Mouse (Mus musculus): ENCODE results near the gene Wdr27. TPM values are rescaled to one million over a fixed set of nuclear protein-coding genes. Genes with fewer than 3 reads are reported as not detected.

Wdr27 gene
- polyA plus RNA-seq, 1 experiment: 1.8 TPM

- TF ChIP-seq POLR2A (IDR thresholded peaks at IDR 0.05; ENCODE audit: low read depth, low read length) (no peak), CTCF (IDR thresholded peaks at IDR 0.05; ENCODE audit: extremely low read depth, insufficient read length, insufficient replicate concordance, low read depth, low read length) (no peak)
- no peak overlapping the region for H3K4me3 ChIP-seq (ENCODE audit: low read depth, low read length)
- WGBS: 76% methylated on average over 8 of the region's 8 CpGs
Observed at GRCm38 (mm10) chr17:14917866-14918265, 25.1 kb downstream of the Wdr27 start.

GRCm38 (mm10) chr17:14914401-14914800 lies 28.6 kb downstream of the Wdr27 start:
- no peak overlapping the region for H3K27ac ChIP-seq (ENCODE audit: insufficient read depth, low read depth, low read length)
- TF ChIP-seq CTCF (IDR thresholded peaks at IDR 0.05; ENCODE audit: extremely low read depth, insufficient read length, insufficient replicate concordance, low read depth, low read length): no peak
- no peak for TF ChIP-seq POLR2A (IDR thresholded peaks at IDR 0.05; ENCODE audit: low read depth, low read length)
- no peak overlapping the region for H3K4me3 ChIP-seq (ENCODE audit: low read depth, low read length)
- 80% methylated on average over 4 of the region's 4 CpGs for WGBS
- no peaks in the 10 kb centered on the region for H3K4me1 ChIP-seq (ENCODE audit: control insufficient read depth, insufficient read depth, insufficient read length, low read length)
- no peaks in the 10 kb centered on the region for H3K36me3 ChIP-seq (ENCODE audit: control insufficient read depth, insufficient read depth, low read length)
- no peaks in the 10 kb centered on the region for H3K27me3 ChIP-seq (ENCODE audit: control insufficient read depth, insufficient read depth, low read length)

More at GRCm38 (mm10) chr17:14917866-14918265, 25.1 kb downstream of the Wdr27 start:
- Histone ChIP-seq H3K27me3 (ENCODE audit: control insufficient read depth, insufficient read depth, low read length) (no peaks in the 10 kb centered on the region), H3K27ac (ENCODE audit: insufficient read depth, low read depth, low read length) (no peak overlapping the region), H3K4me1 (ENCODE audit: control insufficient read depth, insufficient read depth, insufficient read length, low read length) (no peaks in the 10 kb centered on the region), H3K36me3 (ENCODE audit: control insufficient read depth, insufficient read depth, low read length) (no peaks in the 10 kb centered on the region)

- no peaks in the 10 kb centered on the region for H3K4me1 ChIP-seq (ENCODE audit: control insufficient read depth, insufficient read depth, insufficient read length, low read length)
- H3K36me3 ChIP-seq (ENCODE audit: control insufficient read depth, insufficient read depth, low read length): no peaks in the 10 kb centered on the region
- H3K27me3 ChIP-seq (ENCODE audit: control insufficient read depth, insufficient read depth, low read length): peaks cover 2% of the 10 kb centered on the region; the same call in 1 of the 2 replicates
- H3K4me3 ChIP-seq (ENCODE audit: low read depth, low read length): no peak overlapping the region
- H3K27ac ChIP-seq (ENCODE audit: insufficient read depth, low read depth, low read length): no peak overlapping the region
- no peak for TF ChIP-seq CTCF (IDR thresholded peaks at IDR 0.05; ENCODE audit: extremely low read depth, insufficient read length, insufficient replicate concordance, low read depth, low read length)
- no peak for TF ChIP-seq POLR2A (IDR thresholded peaks at IDR 0.05; ENCODE audit: low read depth, low read length)
- WGBS: 88% methylated on average over 8 of the region's 8 CpGs
Observed at GRCm38 (mm10) chr17:14912981-14913380, 30.0 kb downstream of the Wdr27 start.

GRCm38 (mm10) chr17:14912420-14912819 lies 30.5 kb downstream of the Wdr27 start:
- no peak overlapping the region for H3K4me3 ChIP-seq (ENCODE audit: low read depth, low read length)
- H3K4me1 ChIP-seq (ENCODE audit: control insufficient read depth, insufficient read depth, insufficient read length, low read length): no peaks in the 10 kb centered on the region
- WGBS: 49% methylated on average over 6 of the region's 6 CpGs
- H3K27ac ChIP-seq (ENCODE audit: insufficient read depth, low read depth, low read length): no peak overlapping the region
- no peaks in the 10 kb centered on the region for H3K36me3 ChIP-seq (ENCODE audit: control insufficient read depth, insufficient read depth, low read length)
- H3K27me3 ChIP-seq (ENCODE audit: control insufficient read depth, insufficient read depth, low read length): peaks cover 2% of the 10 kb centered on the region; the same call in 1 of the 2 replicates
- TF ChIP-seq POLR2A (IDR thresholded peaks at IDR 0.05; ENCODE audit: low read depth, low read length) (no peak), CTCF (IDR thresholded peaks at IDR 0.05; ENCODE audit: extremely low read depth, insufficient read length, insufficient replicate concordance, low read depth, low read length) (peak; percentile 42; the same call in 1 of the 2 replicates)

GRCm38 (mm10) chr17:14910771-14911170 lies 32.2 kb downstream of the Wdr27 start:
- TF ChIP-seq POLR2A (IDR thresholded peaks at IDR 0.05; ENCODE audit: low read depth, low read length): no peak
- TF ChIP-seq CTCF (IDR thresholded peaks at IDR 0.05; ENCODE audit: extremely low read depth, insufficient read length, insufficient replicate concordance, low read depth, low read length): no peak
- Histone ChIP-seq H3K4me1 (ENCODE audit: control insufficient read depth, insufficient read depth, insufficient read length, low read length) (no peaks in the 10 kb centered on the region), H3K27me3 (ENCODE audit: control insufficient read depth, insufficient read depth, low read length) (peaks cover 2% of the 10 kb centered on the region; the same call in 1 of the 2 replicates), H3K4me3 (ENCODE audit: low read depth, low read length) (no peak overlapping the region), H3K36me3 (ENCODE audit: control insufficient read depth, insufficient read depth, low read length) (no peaks in the 10 kb centered on the region), H3K27ac (ENCODE audit: insufficient read depth, low read depth, low read length) (no peak overlapping the region)
- 94% methylated on average over 5 of the region's 5 CpGs for WGBS

- H3K4me1 ChIP-seq (ENCODE audit: control insufficient read depth, insufficient read depth, insufficient read length, low read length): no peaks in the 10 kb centered on the region
- WGBS: 72% methylated on average over 5 of the region's 5 CpGs
Observed at GRCm38 (mm10) chr17:14909331-14909730, 33.6 kb downstream of the Wdr27 start.

GRCm38 (mm10) chr17:14907136-14907535 lies 35.8 kb downstream of the Wdr27 start:
- no peak for TF ChIP-seq POLR2A (IDR thresholded peaks at IDR 0.05; ENCODE audit: low read depth, low read length)
- TF ChIP-seq CTCF (IDR thresholded peaks at IDR 0.05; ENCODE audit: extremely low read depth, insufficient read length, insufficient replicate concordance, low read depth, low read length): no peak
- H3K4me1 ChIP-seq (ENCODE audit: control insufficient read depth, insufficient read depth, insufficient read length, low read length): no peaks in the 10 kb centered on the region
- no peak overlapping the region for H3K27ac ChIP-seq (ENCODE audit: insufficient read depth, low read depth, low read length)
- H3K27me3 ChIP-seq (ENCODE audit: control insufficient read depth, insufficient read depth, low read length): peaks cover 2% of the 10 kb centered on the region; the same call in 1 of the 2 replicates
- H3K4me3 ChIP-seq (ENCODE audit: low read depth, low read length): no peak overlapping the region
- no peaks in the 10 kb centered on the region for H3K36me3 ChIP-seq (ENCODE audit: control insufficient read depth, insufficient read depth, low read length)
- 57% methylated on average over 12 of the region's 12 CpGs for WGBS

More at GRCm38 (mm10) chr17:14909331-14909730, 33.6 kb downstream of the Wdr27 start:
- TF ChIP-seq POLR2A (IDR thresholded peaks at IDR 0.05; ENCODE audit: low read depth, low read length): no peak
- no peak for TF ChIP-seq CTCF (IDR thresholded peaks at IDR 0.05; ENCODE audit: extremely low read depth, insufficient read length, insufficient replicate concordance, low read depth, low read length)
- Histone ChIP-seq H3K27me3 (ENCODE audit: control insufficient read depth, insufficient read depth, low read length) (peaks cover 2% of the 10 kb centered on the region; the same call in 1 of the 2 replicates), H3K4me3 (ENCODE audit: low read depth, low read length) (no peak overlapping the region), H3K27ac (ENCODE audit: insufficient read depth, low read depth, low read length) (no peak overlapping the region), H3K36me3 (ENCODE audit: control insufficient read depth, insufficient read depth, low read length) (no peaks in the 10 kb centered on the region)

All from small intestine, adult 2 months (tissue).